Mouse (Mus musculus) ovary, adult 18-20 months (tissue): ENCODE measurements around the gene Pnmal1.
"Not testable (repeated sequence)": the region's sequence is repeated elsewhere in the genome, so short reads cannot be mapped to it uniquely, and the experiment has no call there.

ENCODE experiments used
- DNase-seq: peaks from one replicate; pipeline ENCODE4 v3.0.0; 2022; ENCODE audit warnings: low spot score, mixed read lengths

The Pnmal1 gene

DNA sequence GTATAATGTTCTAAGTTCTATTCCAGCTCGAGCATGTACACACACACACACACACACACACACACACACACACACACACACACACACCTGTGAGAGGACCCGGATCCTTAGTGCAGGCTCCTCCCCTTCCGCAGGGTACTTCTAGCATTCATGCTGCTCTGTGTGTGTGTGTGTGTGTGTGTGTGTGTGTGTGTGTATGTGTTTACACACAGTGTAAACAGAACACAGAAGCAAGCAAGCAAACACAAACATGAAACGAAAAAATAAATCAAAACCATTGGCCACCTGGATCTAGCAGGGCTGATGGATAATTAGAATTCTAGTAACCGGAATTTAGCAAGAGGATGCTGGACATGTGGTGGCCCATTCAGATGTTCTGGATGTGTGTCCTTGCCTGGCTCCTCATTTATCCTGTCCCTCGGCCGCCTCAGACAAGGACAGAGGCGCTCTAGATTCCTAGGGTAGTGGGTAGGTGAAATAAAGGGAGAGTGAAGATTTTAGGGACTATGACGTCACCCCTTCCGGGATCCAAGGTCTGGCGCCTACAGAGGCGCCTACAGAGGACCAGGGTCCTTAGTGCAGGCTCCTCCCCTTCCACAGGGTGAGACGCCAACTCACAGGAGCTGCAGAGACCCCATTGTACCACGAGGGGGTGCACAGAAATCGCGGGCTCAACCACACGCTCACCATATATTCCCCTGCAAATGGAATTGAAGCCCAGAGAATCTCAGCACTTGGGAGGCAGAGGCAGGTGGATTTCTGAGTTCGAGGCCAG lies 8.4 kb upstream of the Pnmal1 start:
- DNase-seq = peak; percentile 61

GRCm38 (mm10) chr7:16953776-16954175 lies 5.7 kb upstream of the Pnmal1 start:
- not testable (repeated sequence) for DNase-seq

DNA sequence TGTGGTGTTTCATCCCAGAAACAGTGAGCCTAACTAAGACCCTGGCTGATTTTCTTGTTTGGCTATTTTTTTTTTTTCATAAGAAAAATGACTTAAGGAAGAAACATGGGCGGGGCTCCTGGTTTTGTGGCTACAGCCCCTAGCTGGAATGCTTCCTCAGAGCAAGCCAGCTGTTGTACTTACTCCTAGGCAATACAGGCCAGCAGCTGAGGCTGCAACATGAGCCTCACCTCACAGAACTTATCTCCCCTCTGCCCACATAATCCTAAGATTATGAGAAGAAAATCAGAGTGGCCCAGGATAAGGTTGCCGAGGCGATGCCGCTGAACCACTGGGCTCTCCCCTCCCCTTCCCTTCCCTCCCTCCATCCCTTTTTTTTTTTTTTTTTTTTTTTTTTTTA lies 3.8 kb upstream of the Pnmal1 start:
- DNase-seq = no peak

- DNase-seq = no peak
These were observed 2.8 kb upstream of the Pnmal1 start for GRCm38 (mm10) chr7:16956410-16957265.

- DNase-seq = no peak
These were observed 2.2 kb downstream of the Pnmal1 start for GRCm38 (mm10) chr7:16961678-16962077.

DNA sequence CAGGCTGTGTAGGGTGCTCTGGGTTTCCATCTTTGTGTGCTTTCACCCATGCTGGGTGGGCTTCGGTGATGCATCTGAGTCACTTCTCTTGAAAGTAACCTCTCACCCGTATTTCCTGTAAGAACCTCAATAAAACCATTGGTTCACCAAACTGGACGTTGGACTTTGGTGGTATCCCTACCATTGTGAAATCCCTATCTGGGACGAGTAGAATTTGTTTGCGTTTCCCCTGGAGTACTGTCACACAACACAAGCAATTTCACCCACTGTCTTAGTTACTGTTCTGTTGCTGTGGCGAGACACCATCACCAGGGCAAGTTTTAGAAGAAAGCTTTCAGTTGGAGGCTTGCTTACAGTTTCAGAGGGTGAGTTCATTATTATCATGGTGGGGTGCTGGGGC lies 8.9 kb downstream of the Pnmal1 start:
- DNase-seq = no peak

DNA sequence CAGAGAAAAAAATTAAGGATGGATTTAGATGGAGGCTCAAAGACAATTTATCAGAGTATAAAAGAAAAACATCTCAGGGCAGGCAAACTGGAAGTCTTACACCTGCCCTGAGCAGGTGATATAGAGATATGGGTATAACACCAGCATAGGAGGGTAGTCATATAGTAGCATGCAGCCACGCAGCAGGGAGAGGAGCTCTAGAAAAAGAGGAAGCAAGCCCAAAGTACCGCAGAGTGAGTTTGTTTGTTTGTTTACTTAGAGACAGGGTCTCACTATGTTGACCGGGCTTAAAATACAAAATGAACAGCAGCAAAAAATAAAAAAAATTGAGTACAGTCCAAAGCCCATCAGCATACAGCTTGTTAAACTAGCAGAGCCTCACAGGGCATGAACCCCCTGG lies 11.7 kb downstream of the Pnmal1 start:
- no peak for DNase-seq

DNA sequence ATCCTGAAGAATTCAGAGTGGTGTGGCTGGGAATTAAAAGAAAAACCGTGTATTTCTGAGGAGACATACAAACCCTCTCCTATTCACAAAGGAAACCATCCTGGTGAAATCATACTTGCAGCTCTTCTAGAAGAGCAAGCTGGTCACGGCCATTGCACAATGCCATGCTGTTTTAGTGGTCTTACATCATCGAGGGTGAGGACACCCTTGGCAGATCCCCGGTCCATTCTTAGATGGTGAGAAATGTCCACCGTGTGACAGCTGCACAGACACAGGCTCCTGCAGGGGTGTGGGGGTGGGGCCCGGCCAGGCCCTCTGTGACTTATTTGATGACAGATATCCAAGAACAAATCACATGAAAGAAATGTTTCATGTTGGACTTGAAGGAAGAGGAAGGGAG lies 14.5 kb downstream of the Pnmal1 start:
- DNase-seq = no peak

GRCm38 (mm10) chr7:16976298-16976697 lies 16.8 kb downstream of the Pnmal1 start:
- no peak for DNase-seq

DNA sequence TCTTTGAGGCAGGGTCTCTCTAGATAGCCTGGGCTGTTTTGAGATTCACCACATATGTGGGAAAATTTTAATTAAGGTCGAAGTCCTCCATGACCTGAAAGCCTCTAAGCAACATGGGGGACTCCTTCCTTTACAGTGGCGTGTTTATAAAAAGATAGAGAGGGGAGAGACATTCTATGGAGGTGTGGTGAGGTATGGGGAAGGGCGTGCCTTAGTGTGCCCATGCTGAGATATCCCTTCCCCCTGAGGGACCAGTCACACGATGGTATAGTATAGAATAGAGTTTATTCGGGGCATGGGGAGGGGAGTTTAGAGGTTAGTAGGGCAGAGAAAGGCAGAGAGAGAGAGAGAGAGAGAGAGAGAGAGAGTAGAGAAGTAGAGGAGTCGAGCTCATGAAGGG lies 18.7 kb downstream of the Pnmal1 start:
- DNase-seq = no peak

DNA sequence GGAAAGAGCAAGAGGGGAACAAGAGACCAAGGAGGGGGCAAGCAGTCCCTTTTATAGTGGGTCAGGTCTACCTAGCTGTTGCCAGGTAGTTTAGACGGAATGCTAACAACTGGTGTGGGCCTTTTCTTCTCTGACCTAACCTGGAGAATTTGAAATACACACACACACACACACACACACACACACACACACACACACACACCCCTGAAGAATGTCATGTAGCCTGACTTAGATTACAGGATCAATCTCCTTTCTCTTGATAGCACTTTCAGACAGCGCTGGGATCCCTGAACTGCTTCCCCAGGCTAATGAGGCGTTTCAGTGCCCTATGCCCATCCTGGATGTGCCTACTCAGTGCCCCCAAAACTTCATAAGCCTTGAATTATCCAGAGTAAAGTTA lies 19.1 kb downstream of the Pnmal1 start:
- no peak for DNase-seq

GRCm38 (mm10) chr7:16980348-16980747 lies 20.9 kb downstream of the Pnmal1 start:
- DNase-seq = no peak

GRCm38 (mm10) chr7:16982859-16983568 lies 23.5 kb downstream of the Pnmal1 start, which contains the start of gene Gm42372:
Gene Gm42372, plus strand, starts transcription at chr7:16983086.
- DNase-seq = no peak

- DNase-seq = no peak
These were observed 28.2 kb downstream of the Pnmal1 start for GRCm38 (mm10) chr7:16987541-16988149.

DNA sequence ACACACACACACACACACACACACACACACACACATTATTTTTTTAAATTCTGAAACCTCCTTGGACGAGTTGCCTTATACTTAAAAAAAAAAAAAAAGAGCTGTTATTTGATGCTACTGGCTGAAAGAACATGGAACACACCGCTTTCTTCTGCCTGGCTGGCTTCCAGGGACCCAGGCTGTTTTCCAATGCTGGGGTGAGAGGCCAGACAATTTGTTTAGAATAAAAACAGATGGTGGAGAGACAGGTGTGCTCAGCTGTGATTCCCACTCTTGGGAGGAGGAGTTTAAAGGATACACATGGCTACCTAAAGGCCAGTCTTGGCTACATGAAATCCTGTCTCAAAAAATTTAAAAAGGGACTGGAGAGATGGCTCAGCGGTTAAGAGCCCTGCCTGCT lies 28.9 kb downstream of the Pnmal1 start:
- peak; percentile 64 for DNase-seq

DNA sequence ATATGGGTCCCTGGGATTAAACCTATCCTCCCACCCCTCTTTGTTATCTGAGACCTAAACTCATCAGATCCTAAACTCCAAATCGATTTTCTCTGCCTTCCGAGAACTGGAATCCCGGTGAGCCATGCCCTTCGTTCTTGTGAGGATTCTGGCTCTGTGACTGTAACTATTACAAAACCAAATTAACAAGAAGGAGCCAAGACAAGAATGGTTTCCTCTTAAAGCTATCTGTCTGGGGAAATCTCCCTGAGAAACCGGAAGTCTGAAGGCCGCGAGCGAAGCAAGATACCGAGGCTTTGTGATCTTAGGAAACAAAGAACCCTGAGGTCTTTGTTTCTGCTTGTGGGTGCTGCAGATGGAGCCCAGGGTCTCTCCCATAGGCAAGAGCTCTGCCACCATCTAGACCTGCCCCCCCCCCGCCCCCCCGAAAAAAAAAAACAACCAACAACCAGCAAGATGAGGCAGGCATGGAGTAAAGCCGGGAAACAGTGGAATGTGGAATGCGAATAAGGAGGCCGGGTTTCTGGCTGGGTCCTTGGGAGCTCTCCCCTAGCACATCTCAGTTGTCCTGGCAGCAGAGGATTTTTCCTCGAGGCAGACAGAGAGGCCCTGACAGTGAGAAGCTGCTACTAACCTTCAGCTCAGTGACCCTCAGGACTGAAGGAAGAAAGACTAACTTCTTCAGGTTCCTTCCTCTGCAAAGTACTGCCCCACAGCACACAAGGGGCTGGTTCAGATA lies 30.7 kb downstream of the Pnmal1 start:
- no peak for DNase-seq

- DNase-seq = peak; percentile 72
These were observed 32.4 kb downstream of the Pnmal1 start for GRCm38 (mm10) chr7:16991681-16992450.

GRCm38 (mm10) chr7:16992451-16992807 lies 33.0 kb downstream of the Pnmal1 start, which contains the start of gene Ccdc8:
Gene Ccdc8, plus strand, starts transcription at chr7:16992708.
- no peak for DNase-seq

- DNase-seq = peak; percentile 95
These were observed 34.3 kb downstream of the Pnmal1 start for GRCm38 (mm10) chr7:16993651-16994399.

DNA sequence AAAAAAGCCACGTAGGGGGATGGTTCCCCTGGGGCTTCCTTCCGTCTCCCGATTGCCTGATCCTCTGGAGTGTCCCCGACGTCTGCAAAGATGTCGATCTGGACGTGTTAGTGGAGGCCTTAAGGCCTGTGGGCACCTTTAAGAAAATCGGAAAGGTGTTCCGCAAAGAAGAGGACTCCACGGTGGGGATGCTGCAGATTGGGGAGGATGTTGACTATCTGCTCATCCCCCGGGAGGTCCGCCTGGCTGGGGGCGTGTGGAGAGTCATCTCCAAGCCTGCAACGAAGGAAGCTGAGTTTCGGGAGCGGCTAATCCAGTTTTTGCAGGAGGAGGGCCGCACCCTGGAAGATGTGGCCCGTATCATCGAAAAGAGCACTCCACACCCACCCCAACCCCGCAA lies 34.9 kb downstream of the Pnmal1 start:
- no peak for DNase-seq
